Mouse (Mus musculus): ENCODE results near the gene Sgo2a.

- TF ChIP-seq CTCF (IDR thresholded peaks at IDR 0.05; ENCODE audit: low read depth) (no peak), EP300 (IDR thresholded peaks at IDR 0.05; ENCODE audit: low read depth) (no peak)
Observed at GRCm38 (mm10) chr1:58071006-58071405, 75.2 kb downstream of the Sgo2a start.
